Mouse (Mus musculus): Measurements from ENCODE around the gene Gm3015. TPM values are rescaled to one million over a fixed set of nuclear protein-coding genes. Genes with fewer than 3 reads are reported as not detected.
"Not testable (repeated sequence)": the region's sequence is repeated elsewhere in the genome, so short reads cannot be mapped to it uniquely, and the experiment has no call there.

Gm3015 gene
- not detected in 2 replicates for polyA plus RNA-seq (2014; fragmentation: Nextera tagmentation; extraction: Ambion mirVana)

- not testable (repeated sequence) for H3K36me3 ChIP-seq (ENCODE audit: control insufficient read depth, insufficient read depth, low read length); H3K9me3 ChIP-seq (ENCODE audit: control insufficient read depth, low read length); ATAC-seq (ENCODE audit: low read depth); DNase-seq (ENCODE audit: low spot score); H3K9ac ChIP-seq (ENCODE audit: low read depth, low read length); H3K27ac ChIP-seq (replicated peaks; ENCODE audit: low read depth, low read length); H3K27me3 ChIP-seq (replicated peaks; ENCODE audit: control insufficient read depth, insufficient read depth, low read length); H3K4me3 ChIP-seq (ENCODE audit: low read depth, low read length); H3K4me2 ChIP-seq (ENCODE audit: low read depth, low read length); H3K4me1 ChIP-seq (ENCODE audit: control insufficient read depth, insufficient read depth, low read length)
- WGBS: 80% methylated on average over 1 of the region's 1 CpGs
Measured at GRCm38 (mm10) chr14:42768721-42769120, at the start of gene Gm3015. Gm3015 (minus strand) TSS chr14:42768821.

DNA sequence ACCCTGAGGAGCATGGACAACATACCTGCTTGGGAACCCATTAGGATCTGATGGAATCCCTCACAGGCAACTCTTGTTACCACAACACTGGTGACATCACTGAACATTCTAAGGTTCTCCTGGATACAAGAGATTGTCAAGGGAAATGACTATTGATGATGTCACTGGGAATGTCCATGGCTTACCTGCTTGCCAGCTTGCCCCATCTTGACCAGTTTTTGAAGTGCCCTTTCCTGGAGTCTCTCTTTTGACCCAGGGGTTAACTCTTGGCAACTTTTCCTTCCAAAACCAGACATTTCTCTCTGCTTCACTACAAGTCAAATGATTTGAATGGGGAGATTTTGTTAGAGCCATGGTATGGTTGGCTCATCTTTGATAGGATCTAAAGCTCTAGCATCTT lies 29.3 kb upstream of the Gm3015 start, which contains the start of gene Gm10377:
Gm10377 (minus strand) TSS at position 101 of the 400 bp plus-strand sequence.
- not testable (repeated sequence) for H3K27ac ChIP-seq (replicated peaks; ENCODE audit: low read depth, low read length); ATAC-seq (ENCODE audit: low read depth); H3K9ac ChIP-seq (ENCODE audit: low read depth, low read length); DNase-seq (ENCODE audit: low spot score); H3K9me3 ChIP-seq (ENCODE audit: control insufficient read depth, low read length); H3K4me2 ChIP-seq (ENCODE audit: low read depth, low read length); H3K4me3 ChIP-seq (ENCODE audit: low read depth, low read length); H3K4me1 ChIP-seq (ENCODE audit: control insufficient read depth, insufficient read depth, low read length); H3K36me3 ChIP-seq (ENCODE audit: control insufficient read depth, insufficient read depth, low read length); H3K27me3 ChIP-seq (replicated peaks; ENCODE audit: control insufficient read depth, insufficient read depth, low read length)

Other genes starting within 250 kb of the Gm3015 start
- not detected in 2 replicates for gene Gm8024, start 244.5 kb downstream of the Gm3015 start, polyA plus RNA-seq (2014; fragmentation: Nextera tagmentation; extraction: Ambion mirVana)
- not detected in 2 replicates for gene Gm17124, start 168.9 kb downstream of the Gm3015 start, polyA plus RNA-seq (2014; fragmentation: Nextera tagmentation; extraction: Ambion mirVana)
- not detected in 2 replicates for gene Gm3633, start 126.9 kb downstream of the Gm3015 start, polyA plus RNA-seq (2014; fragmentation: Nextera tagmentation; extraction: Ambion mirVana)
- gene Gm10378, start 112.9 kb downstream of the Gm3015 start, polyA plus RNA-seq (2014; fragmentation: Nextera tagmentation; extraction: Ambion mirVana): not detected in 2 replicates
- gene Gm10377, start 29.2 kb upstream of the Gm3015 start, polyA plus RNA-seq (2014; fragmentation: Nextera tagmentation; extraction: Ambion mirVana): not detected in 2 replicates
- not detected in 2 replicates for gene Gm21977, start 84.7 kb upstream of the Gm3015 start, polyA plus RNA-seq (2014; fragmentation: Nextera tagmentation; extraction: Ambion mirVana)
- not detected in 2 replicates for gene Gm8082, start 224.8 kb upstream of the Gm3015 start, polyA plus RNA-seq (2014; fragmentation: Nextera tagmentation; extraction: Ambion mirVana)
- gene Gm10376, start 246.8 kb upstream of the Gm3015 start, polyA plus RNA-seq (2014; fragmentation: Nextera tagmentation; extraction: Ambion mirVana): not detected in 2 replicates

Measured in embryonic facial prominence, embryonic 14.5 days (tissue).